Mouse (Mus musculus) naive thymus-derived CD4-positive, alpha-beta T cell, adult 2 months (primary cell): ENCODE measurements around the gene Ubr1.
"Not testable (repeated sequence)": the region's sequence is repeated elsewhere in the genome, so short reads cannot be mapped to it uniquely, and the experiment has no call there.

ENCODE experiments used
- DNase-seq: peaks from one replicate; pipeline ENCODE4 v3.0.0-alpha.2; 2011; ENCODE audit warnings: low read depth

Gene Ubr1

GRCm38 (mm10) chr2:120970559-120971080, at the start of gene Ubr1:
Gene Ubr1 (minus strand): TSS chr2:120970715.
- DNase-seq = peak; percentile 90

GRCm38 (mm10) chr2:121017151-121017550, 46.6 kb upstream of the Ubr1 start:
- DNase-seq = no peak

- DNase-seq = no peak
Observed at GRCm38 (mm10) chr2:121016226-121016625, 45.7 kb upstream of the Ubr1 start.

GRCm38 (mm10) chr2:121015507-121015906, 45.0 kb upstream of the Ubr1 start:
- DNase-seq = no peak

- DNase-seq = no peak
Observed at GRCm38 (mm10) chr2:121012676-121013075, 42.2 kb upstream of the Ubr1 start.

- peak; percentile 31 for DNase-seq
Observed at GRCm38 (mm10) chr2:121009071-121009677, 38.7 kb upstream of the Ubr1 start.

- no peak for DNase-seq
Observed at GRCm38 (mm10) chr2:121008664-121009007, 38.1 kb upstream of the Ubr1 start.

GRCm38 (mm10) chr2:121007925-121008663, 37.6 kb upstream of the Ubr1 start, which contains the start of gene Ccndbp1:
Gene Ccndbp1 (plus strand): TSS chr2:121008403.
- DNase-seq = peak; percentile 92

- DNase-seq = no peak
Observed at GRCm38 (mm10) chr2:121006986-121007385, 36.5 kb upstream of the Ubr1 start.

GRCm38 (mm10) chr2:121004018-121004811, 33.7 kb upstream of the Ubr1 start:
- DNase-seq = no peak

GRCm38 (mm10) chr2:121003586-121003985, 33.1 kb upstream of the Ubr1 start:
- peak; percentile 34 for DNase-seq

GRCm38 (mm10) chr2:120998863-120999262, 28.3 kb upstream of the Ubr1 start:
- no peak for DNase-seq

- not testable (repeated sequence) for DNase-seq
Observed at GRCm38 (mm10) chr2:120996607-120997006, 26.1 kb upstream of the Ubr1 start.

GRCm38 (mm10) chr2:120991196-120991595, 20.7 kb upstream of the Ubr1 start:
- no peak for DNase-seq

GRCm38 (mm10) chr2:120985241-120985640, 14.7 kb upstream of the Ubr1 start:
- peak; percentile 32 for DNase-seq

- no peak for DNase-seq
Observed at GRCm38 (mm10) chr2:120983611-120984010, 13.1 kb upstream of the Ubr1 start.

- no peak for DNase-seq
Observed at GRCm38 (mm10) chr2:120980861-120981260, 10.3 kb upstream of the Ubr1 start.

GRCm38 (mm10) chr2:120979819-120980218, 9.3 kb upstream of the Ubr1 start:
- no peak for DNase-seq

- DNase-seq = peak; percentile 51
Observed at GRCm38 (mm10) chr2:120978693-120979037, 8.2 kb upstream of the Ubr1 start.

GRCm38 (mm10) chr2:120977926-120978692, 7.6 kb upstream of the Ubr1 start:
- DNase-seq = peak; percentile 49

GRCm38 (mm10) chr2:120976990-120977925, 6.7 kb upstream of the Ubr1 start, which contains the start of gene Tmem62:
Gene Tmem62 (plus strand): TSS chr2:120977017.
- DNase-seq = peak; percentile 78
